Mouse (Mus musculus): ENCODE data around the gene Map2.

- TF ChIP-seq CTCF (IDR thresholded peaks at IDR 0.05; ENCODE audit: low read depth, low read length) (no peak), POLR2A (IDR thresholded peaks at IDR 0.05; ENCODE audit: borderline replicate concordance, low read depth, low read length) (no peak)
Observed at GRCm38 (mm10) chr1:66438069-66438468, 263.0 kb downstream of the Map2 start.

Measured in bone marrow macrophage, adult 2 months (primary cell).